Mouse (Mus musculus) cerebellum, postnatal 4 days (tissue): ENCODE data around the gene Gata3.

ENCODE experiments used
- DNase-seq, 2 experiments: peaks; one replicate each; pipeline ENCODE4 v3.0.0; 2022; ENCODE audit warnings: low spot score in 2 of 2, mixed read lengths in 1 of 2

The Gata3 gene

DNA sequence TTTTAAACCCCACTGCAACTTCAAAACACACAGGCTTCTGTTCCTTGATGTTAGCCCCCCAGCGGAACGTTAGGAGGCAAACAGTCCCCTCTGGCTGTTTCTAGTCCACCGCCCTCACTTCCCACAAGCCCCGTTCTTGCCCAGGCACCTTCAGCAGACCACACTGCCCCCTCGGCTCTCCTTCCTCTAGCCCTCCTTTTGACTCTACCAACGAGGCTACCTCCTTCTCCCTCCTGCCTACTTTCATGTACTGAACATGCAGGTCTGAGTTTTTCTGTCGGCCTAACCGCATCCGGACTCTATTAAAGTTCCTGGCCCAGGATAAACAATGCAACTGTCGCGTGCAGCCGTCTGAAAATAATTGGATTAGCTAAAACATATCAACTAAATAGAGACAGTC is 17.2 kb downstream of the Gata3 start:
- DNase-seq, result no peak

DNA sequence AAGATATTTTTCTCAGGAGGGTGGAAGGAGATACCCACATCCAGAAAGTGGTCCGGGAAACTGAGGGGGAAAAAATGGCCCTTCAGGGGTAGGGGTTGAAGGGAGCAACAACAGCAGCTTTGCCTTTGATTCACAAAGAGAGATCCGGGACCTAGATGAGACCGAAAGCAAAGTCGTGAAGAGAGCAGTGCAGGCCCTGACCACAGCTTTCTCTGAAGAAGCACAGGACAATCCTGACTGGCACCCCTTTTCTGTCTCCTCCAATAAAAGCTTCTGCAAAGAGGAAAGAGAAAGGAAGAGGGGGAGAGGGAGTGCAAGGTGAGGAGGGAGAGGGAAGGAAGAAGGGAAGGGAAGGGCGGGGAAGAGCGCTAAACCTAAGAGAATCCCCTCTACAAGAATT is 18.0 kb downstream of the Gata3 start:
- DNase-seq, result no peak

- DNase-seq, result no peak
These were observed 18.6 kb downstream of the Gata3 start for GRCm38 (mm10) chr2:9871141-9871716.

DNA sequence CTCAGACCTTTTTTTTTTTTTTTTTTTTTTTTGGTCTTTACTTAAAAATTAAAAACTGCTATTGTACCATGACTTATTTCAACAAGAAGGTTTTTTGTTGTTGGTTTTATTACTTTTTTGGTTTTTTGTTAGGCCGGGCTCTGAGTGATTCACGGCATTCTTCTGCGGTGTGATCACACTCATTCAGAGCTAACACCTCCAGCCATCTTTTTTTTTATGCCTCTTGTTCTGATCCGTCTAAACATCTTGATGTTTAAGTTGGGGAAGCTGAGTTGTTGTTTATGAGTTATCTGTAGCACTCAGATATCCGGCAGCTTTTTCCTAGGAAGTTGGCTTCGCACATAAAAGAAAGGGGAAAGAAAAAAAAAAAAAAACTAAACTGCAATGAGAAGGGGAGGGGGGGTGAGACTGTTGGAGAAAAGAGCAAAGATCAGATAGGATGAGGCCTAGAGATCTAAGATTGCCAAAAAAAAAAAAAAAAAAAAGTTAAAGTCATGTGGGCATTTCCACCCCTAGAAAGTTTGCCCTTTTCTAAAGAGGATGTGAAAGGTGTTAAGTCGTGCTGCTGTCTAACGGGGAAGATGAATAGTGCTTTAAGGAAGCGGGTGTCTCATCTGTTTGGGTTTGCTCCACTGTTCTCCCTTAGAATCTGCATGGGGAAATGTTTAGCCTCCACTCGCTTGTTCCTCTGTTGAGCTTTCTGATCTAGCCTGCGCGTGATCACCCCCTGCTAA is 22.6 kb downstream of the Gata3 start:
- DNase-seq, result no peak

DNA sequence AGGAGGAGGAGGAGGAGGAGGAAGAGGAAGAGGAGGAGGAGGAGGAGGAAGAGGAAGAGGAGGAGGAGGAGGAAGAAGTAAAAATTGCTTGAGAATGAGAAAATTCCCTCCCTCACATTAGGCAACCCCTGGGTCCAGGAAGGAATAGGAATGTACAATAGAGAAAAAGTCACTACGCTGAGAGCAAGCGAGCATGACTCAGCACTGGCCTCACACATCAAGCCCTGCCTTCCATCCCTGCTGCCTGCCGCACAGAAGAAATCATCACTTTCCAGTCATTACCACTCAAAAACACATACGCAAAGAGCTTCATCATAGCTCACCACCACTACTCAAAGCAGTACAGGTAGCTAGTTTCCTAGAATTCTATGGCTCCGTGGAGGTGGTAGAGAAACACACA is 29.1 kb downstream of the Gata3 start:
- no peak for DNase-seq

GRCm38 (mm10) chr2:9855861-9856260 is 34.0 kb downstream of the Gata3 start:
- DNase-seq, result no peak

DNA sequence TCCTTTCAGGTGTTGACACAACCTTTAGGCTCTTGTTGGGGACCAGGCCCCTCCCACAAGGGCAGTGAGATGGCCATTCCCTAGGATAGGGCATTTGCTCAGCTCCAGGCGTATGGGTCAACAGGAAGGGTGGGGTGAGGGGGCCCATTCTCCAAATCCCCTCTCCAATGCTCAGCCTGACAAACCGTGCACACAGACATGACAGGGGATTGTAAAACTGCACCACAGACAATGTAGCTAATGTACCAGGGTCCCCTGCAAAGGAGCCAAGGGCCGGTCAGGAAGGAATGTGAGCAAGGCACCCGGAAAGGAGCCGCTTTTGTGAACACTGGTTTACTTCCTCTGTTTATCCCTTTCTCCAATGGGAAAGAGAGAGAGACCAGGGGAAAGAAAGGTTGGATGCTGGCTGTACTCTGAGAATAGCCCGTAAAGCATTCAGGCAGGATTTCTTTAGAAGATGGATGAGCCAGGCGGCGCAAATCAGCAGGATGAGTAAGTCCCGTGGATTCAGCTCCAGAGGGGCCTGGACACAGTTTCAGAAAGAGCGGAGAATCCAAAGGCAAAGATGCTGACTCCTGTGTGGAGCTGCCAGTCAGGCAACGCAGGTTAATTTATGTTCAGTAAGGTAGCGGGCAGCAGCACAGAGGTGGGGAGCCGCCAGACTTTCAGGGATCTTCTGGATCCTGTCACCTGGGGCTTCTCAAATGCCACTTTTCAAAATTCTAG is 36.8 kb downstream of the Gata3 start:
- DNase-seq, result no peak

DNA sequence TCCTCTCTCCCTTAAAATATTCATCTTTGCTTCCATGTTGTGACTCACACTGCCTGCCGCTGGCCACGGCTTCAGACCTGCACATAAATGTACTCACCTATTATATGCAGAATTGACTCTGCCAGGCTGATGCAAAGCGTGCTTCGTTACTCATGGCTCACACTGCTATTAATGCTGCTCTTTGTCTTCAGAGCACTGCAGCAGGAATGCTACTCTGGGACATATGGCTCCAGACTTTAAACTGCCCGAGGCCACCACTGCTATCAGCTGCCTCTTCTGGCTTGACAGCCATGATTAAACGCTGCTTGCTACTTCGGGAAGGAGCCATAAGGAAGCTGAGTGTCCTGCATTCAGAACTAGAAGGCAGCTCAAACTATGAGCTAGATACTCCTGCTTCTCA is 54.6 kb downstream of the Gata3 start:
- no peak for DNase-seq

DNA sequence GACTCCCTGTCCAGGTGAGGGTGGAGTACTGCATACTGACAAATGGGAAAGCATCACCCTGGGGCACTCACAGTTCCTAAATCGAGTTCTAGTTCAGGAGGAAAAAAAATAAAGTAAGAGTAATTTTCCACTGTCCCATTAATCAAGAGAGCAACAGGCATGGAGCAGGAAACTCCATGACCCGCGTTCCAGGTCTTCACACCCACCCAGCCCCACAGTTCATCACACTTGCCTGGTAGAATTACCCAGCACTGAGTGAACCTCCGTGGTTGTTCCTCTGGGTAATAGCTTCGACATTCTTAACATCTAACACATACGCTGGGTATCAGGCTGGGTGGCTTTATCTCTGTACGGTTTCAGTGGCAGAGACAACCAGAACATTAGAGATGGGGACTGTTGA is 56.1 kb downstream of the Gata3 start:
- no peak for DNase-seq

- DNase-seq, result no peak
These were observed 62.2 kb downstream of the Gata3 start for GRCm38 (mm10) chr2:9827624-9828023.

- DNase-seq, result no peak
These were observed 69.2 kb downstream of the Gata3 start for GRCm38 (mm10) chr2:9820611-9821010.

DNA sequence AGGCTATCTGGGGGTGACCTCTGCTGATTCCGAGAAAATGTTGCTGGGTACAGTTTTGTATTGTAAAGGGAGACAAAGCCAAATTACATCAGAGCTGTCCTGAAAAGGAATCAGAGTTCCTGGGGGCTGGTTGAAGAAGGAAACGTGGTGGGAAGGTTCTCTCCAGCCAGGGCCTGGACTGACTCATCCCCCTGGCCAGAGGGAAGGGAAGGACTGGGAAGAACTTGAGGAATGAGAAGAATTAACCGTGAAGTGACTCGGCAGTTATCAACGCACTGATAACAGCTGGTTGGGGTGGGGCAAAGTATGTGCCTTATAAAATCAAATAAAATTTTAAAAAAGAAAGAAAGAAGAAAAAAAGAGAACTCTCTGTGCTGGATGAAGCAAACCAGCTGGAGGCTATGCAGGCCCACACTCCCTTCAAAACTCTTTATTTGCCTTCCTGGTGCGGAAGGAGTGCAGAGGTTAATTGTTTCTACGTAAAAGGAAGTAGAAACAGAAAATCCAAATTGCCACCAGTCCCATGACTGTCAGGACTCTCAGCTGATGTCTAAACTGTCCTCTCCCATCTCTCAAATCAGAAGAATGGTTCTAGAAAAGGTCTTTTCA is 71.6 kb downstream of the Gata3 start:
- DNase-seq, result no peak
